ENCODE assay signal across 24 mouse cellular contexts in the genomic region with DNA sequence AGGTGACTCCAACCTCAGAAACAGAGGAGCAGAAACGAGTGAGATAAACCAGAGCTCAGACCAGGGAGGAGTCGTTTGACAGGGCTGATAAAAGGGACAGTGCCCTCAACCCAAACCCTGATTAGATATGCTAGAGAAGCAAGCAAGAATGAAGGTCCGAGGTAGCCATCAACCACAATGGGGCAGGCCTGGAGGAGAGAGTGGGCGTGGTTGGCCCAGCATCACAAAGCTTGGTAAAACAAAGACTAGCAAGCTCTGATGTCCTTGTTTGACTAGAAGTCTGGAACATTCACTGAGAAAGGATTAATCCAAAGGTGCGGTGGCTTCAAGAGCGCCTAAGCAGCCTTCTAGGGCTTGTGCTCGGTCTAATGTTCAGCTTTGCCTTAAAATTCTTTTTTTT. TPM values are rescaled to one million over a fixed set of nuclear protein-coding genes. Genes with fewer than 3 reads are reported as not detected.
DNase-seq lines count a peak whose midpoint lies in the region; ATAC-seq lines count a peak whose summit lies in the region.
"Had no signal": no experiment of that assay in that cellular context is flagged by ENCODE, and none has a peak within 500 bp of the region (broad histone marks: within the 10 kb centered on the region; RNA-seq: fewer than 3 reads in every experiment).

No protein-coding gene starts in this region.

- no peaks in the 10 kb centered on the region for H3K4me1 ChIP-seq in hindbrain, embryonic 14.5 days (replicated peaks; ENCODE audit: control insufficient read depth, insufficient read depth, low read length)
- H3K4me1 ChIP-seq: forebrain, embryonic 15.5 days had no signal

- peak; percentile 89 for DNase-seq in heart, adult 11 months
- no peak for DNase-seq in heart, postnatal 36 days
- peak; percentile 49 for DNase-seq in ovary, adult 18-20 months (ENCODE audit: low spot score)
- no peak for DNase-seq in ovary, postnatal 14 days (ENCODE audit: low spot score)
- DNase-seq in R1 (ENCODE audit: low read depth, low spot score), result peak; percentile 33
- DNase-seq in hindbrain, embryonic 14.5 days (ENCODE audit: low spot score), result no peak
- DNase-seq in left cerebral cortex, adult 9 months (ENCODE audit: low spot score in 2 of 2), result no peak
- DNase-seq: adrenal gland, postnatal 14 days; B cell, adult 2 months; cerebellum, adult 11-12 months; cerebellum, adult 2 months; cerebellum, adult 9-10 months; cerebellum, postnatal 10 days; cerebellum, postnatal 25 days; forebrain, postnatal 0 days had no signal

- H3K4me2 ChIP-seq in hindbrain, embryonic 14.5 days (replicated peaks), result no peak overlapping the region
- H3K4me2 ChIP-seq: embryonic facial prominence, embryonic 12.5 days; forebrain, embryonic 13.5 days; forebrain, embryonic 15.5 days had no signal

- no peak overlapping the region for H3K4me3 ChIP-seq in hindbrain, embryonic 14.5 days (replicated peaks; ENCODE audit: low read length)
- H3K4me3 ChIP-seq: embryonic facial prominence, embryonic 10.5 days; embryonic facial prominence, embryonic 12.5 days; forebrain, embryonic 13.5 days; forebrain, embryonic 15.5 days had no signal

- no peaks in the 10 kb centered on the region for H3K36me3 ChIP-seq in hindbrain, embryonic 14.5 days (replicated peaks; ENCODE audit: control insufficient read depth, insufficient read depth)
- H3K36me3 ChIP-seq: embryonic facial prominence, embryonic 10.5 days; embryonic facial prominence, embryonic 12.5 days; forebrain, embryonic 15.5 days; G1E had no signal

- no peaks in the 10 kb centered on the region for H3K9me3 ChIP-seq in hindbrain, embryonic 14.5 days (ENCODE audit: control insufficient read depth, low read length)
- H3K9me3 ChIP-seq: embryonic facial prominence, embryonic 10.5 days; embryonic facial prominence, embryonic 12.5 days; forebrain, embryonic 13.5 days; forebrain, embryonic 15.5 days; G1E had no signal

- ATAC-seq in hindbrain, embryonic 14.5 days (ENCODE audit: low FRiP score), result no peak
- ATAC-seq: activated CD4-positive, CD25-positive, alpha-beta regulatory T cell, adult 4 months; CD4-positive, CD25-positive, alpha-beta regulatory T cell, adult 4 months; forebrain, embryonic 13.5 days; forebrain, embryonic 15.5 days; forebrain, postnatal 0 days; Patski had no signal

- 49% methylated on average over 7 of the region's 7 CpGs for WGBS in hindbrain, embryonic 14.5 days

- H3K27me3 ChIP-seq in hindbrain, embryonic 14.5 days (ENCODE audit: control insufficient read depth, insufficient read depth, low read length), result no peaks in the 10 kb centered on the region
- H3K27me3 ChIP-seq: CH12.LX; embryonic facial prominence, embryonic 12.5 days; forebrain, embryonic 13.5 days; forebrain, embryonic 15.5 days had no signal

- intact Hi-C loops in heart, postnatal 36 days (cut with DNase I), result no loop called here

- H3K27ac ChIP-seq in hindbrain, embryonic 14.5 days, result no peak overlapping the region
- H3K27ac ChIP-seq: embryonic facial prominence, embryonic 10.5 days; embryonic facial prominence, embryonic 12.5 days; forebrain, embryonic 13.5 days; forebrain, embryonic 15.5 days had no signal

- H3K9ac ChIP-seq in hindbrain, embryonic 14.5 days, result no peak overlapping the region
- H3K9ac ChIP-seq: embryonic facial prominence, embryonic 12.5 days; forebrain, embryonic 13.5 days; forebrain, embryonic 15.5 days; forebrain, postnatal 0 days had no signal

RNA-seq across cellular contexts. Expression of gene Csrp2, which starts 38.2 kb away (rescaled TPM):
- total RNA-seq in heart, postnatal 36 days (2021), result 10 to 100 TPM; 42.2 to 47.9 TPM
- 122 and 128 TPM in 2 replicates for polyA plus RNA-seq in hindbrain, embryonic 14.5 days (2014; fragmentation: Nextera tagmentation; extraction: Ambion mirVana)
- polyA plus RNA-seq: G1E had no signal

Comparison
In these comparisons a context has a peak if more than half of its experiments do, and no peak if none do; other contexts are left out.
1. DNase-seq: peak in heart, adult 11 months (single experiment), ovary, adult 18-20 months (single experiment) and R1 (single experiment); none in heart, postnatal 36 days (0 of 2), ovary, postnatal 14 days (single experiment), hindbrain, embryonic 14.5 days (single experiment) and left cerebral cortex, adult 9 months (0 of 2).